Mouse (Mus musculus) brain, embryonic 14.5 days (tissue): ENCODE data around the gene Cacnb1. TPM values are rescaled to one million over a fixed set of nuclear protein-coding genes. Genes with fewer than 3 reads are reported as not detected.

ENCODE experiments used
- DNase-seq: peaks from one replicate; pipeline ENCODE4 v3.0.0-alpha.2; 2011; ENCODE audit warnings: low read depth
- CTCF ChIP-seq: fragments of 200-500 bp; IDR thresholded peaks from 2 replicates; pipeline ENCODE4 v1.5.1; 2012; ENCODE audit warnings: inconsistent platforms, mild to moderate bottlenecking, moderate library complexity, borderline replicate concordance; ENCODE audit not compliant: insufficient read depth, insufficient read length; ENCODE audit errors: extremely low read depth
- POLR2A ChIP-seq: fragments of 200-500 bp; IDR thresholded peaks from 2 replicates; pipeline ENCODE4 v1.6.1; 2012; ENCODE audit warnings: mild to moderate bottlenecking, inconsistent platforms, borderline replicate concordance; ENCODE audit not compliant: poor library complexity, insufficient read depth, insufficient read length, severe bottlenecking; ENCODE audit errors: extremely low read depth
- polyA plus RNA-seq: library from polyadenylated mRNA; depleted of rRNA; stranded (reverse); fragments of >200 nt; gene quantifications from 2 replicates; pipeline ENCODE4 v1.2.3, GENCODE M21; 2012

Gene Cacnb1
- polyA plus RNA-seq, 1 experiment = 90.1 TPM

- DNase-seq = no peak
- TF ChIP-seq CTCF = no peak
- no peak for TF ChIP-seq POLR2A
Measured at GRCm38 (mm10) chr11:98001986-98002385, 20.8 kb downstream of the Cacnb1 start.

- TF ChIP-seq POLR2A (no peak), CTCF (no peak)
- no peak for DNase-seq
Measured at GRCm38 (mm10) chr11:98001351-98001824, 21.4 kb downstream of the Cacnb1 start.

- no peak for TF ChIP-seq POLR2A
- TF ChIP-seq CTCF = no peak
- no peak for DNase-seq
Measured at GRCm38 (mm10) chr11:98000378-98001140, 22.3 kb downstream of the Cacnb1 start.

- DNase-seq = no peak
- TF ChIP-seq CTCF = no peak
- no peak for TF ChIP-seq POLR2A
Measured at GRCm38 (mm10) chr11:97999748-98000147, 23.1 kb downstream of the Cacnb1 start.

- no peak for TF ChIP-seq POLR2A
Measured at GRCm38 (mm10) chr11:97998898-97999608, 23.8 kb downstream of the Cacnb1 start.

GRCm38 (mm10) chr11:97998074-97998793 lies 24.6 kb downstream of the Cacnb1 start:
- no peak for TF ChIP-seq POLR2A
- no peak for TF ChIP-seq CTCF
- no peak for DNase-seq

More at GRCm38 (mm10) chr11:97998898-97999608, 23.8 kb downstream of the Cacnb1 start:
- no peak for DNase-seq

- TF ChIP-seq CTCF = no peak
- no peak for TF ChIP-seq POLR2A
- no peak for DNase-seq
Measured at GRCm38 (mm10) chr11:97997387-97997960, 25.4 kb downstream of the Cacnb1 start.

- no peak for DNase-seq
Measured at GRCm38 (mm10) chr11:97996691-97997090, 26.1 kb downstream of the Cacnb1 start.

GRCm38 (mm10) chr11:97995564-97996288 lies 27.1 kb downstream of the Cacnb1 start, which contains the start of gene Arl5c:
Arl5c (minus strand) TSS chr11:97996181.
- TF ChIP-seq CTCF = peak; percentile 48; the same call in 1 of the 2 replicates
- TF ChIP-seq POLR2A = no peak
- no peak for DNase-seq

More at GRCm38 (mm10) chr11:97996691-97997090, 26.1 kb downstream of the Cacnb1 start:
- TF ChIP-seq POLR2A = no peak
- TF ChIP-seq CTCF = no peak

- TF ChIP-seq CTCF = peak; percentile 72
- TF ChIP-seq POLR2A = no peak
- DNase-seq = peak; percentile 73
Measured at GRCm38 (mm10) chr11:97994539-97995100, 28.2 kb downstream of the Cacnb1 start.
